Mouse (Mus musculus) thymus, adult 2 months (tissue): ENCODE results near the gene Pitpnm2. TPM values are rescaled to one million over a fixed set of nuclear protein-coding genes. Genes with fewer than 3 reads are reported as not detected.
A peak's percentile ranks its signal among the peaks of the same experiment; 100 is the strongest.

Experiments
- DNase-seq: peaks from one replicate; pipeline ENCODE4 v3.0.0; 2021
- H3K27ac ChIP-seq: fragments of 200-500 bp; 2 replicates; pipeline ENCODE4 v1.5.1; 2012; ENCODE audit warnings: low read length, control low read depth; ENCODE audit not compliant: control insufficient read depth, insufficient read depth
- H3K27me3 ChIP-seq: fragments of 200-500 bp; 2 replicates; pipeline ENCODE4 v1.6.1; 2012; ENCODE audit warnings: mild to moderate bottlenecking, low read length, moderate library complexity, mixed read lengths; ENCODE audit not compliant: control insufficient read depth, insufficient read depth
- H3K36me3 ChIP-seq: fragments of 200-500 bp; 2 replicates; pipeline ENCODE4 v1.6.1; 2012; ENCODE audit warnings: mild to moderate bottlenecking, low read length, moderate library complexity; ENCODE audit not compliant: control insufficient read depth, insufficient read depth
- H3K4me1 ChIP-seq: fragments of 200-500 bp; replicated peaks from 2 replicates; pipeline ENCODE4 v1.6.1; 2012; ENCODE audit warnings: low read length; ENCODE audit not compliant: control insufficient read depth, insufficient read depth
- H3K4me3 ChIP-seq: fragments of 200-500 bp; 2 replicates; pipeline ENCODE4 v1.5.1; 2012; ENCODE audit warnings: mild to moderate bottlenecking, low read length, control low read depth, moderate library complexity; ENCODE audit not compliant: control insufficient read depth, insufficient read depth
- CTCF ChIP-seq: fragments of 200-500 bp; IDR thresholded peaks from 2 replicates; pipeline ENCODE4 v1.5.1; 2012; ENCODE audit warnings: mild to moderate bottlenecking, control low read depth, low read length, moderate library complexity, borderline replicate concordance; ENCODE audit not compliant: control insufficient read depth, poor library complexity, insufficient read depth; ENCODE audit errors: extremely low read depth
- POLR2A ChIP-seq: fragments of 200-500 bp; IDR thresholded peaks from 2 replicates; pipeline ENCODE4 v1.6.1; 2012; ENCODE audit warnings: mild to moderate bottlenecking, low read length, control low read depth, moderate library complexity; ENCODE audit not compliant: control insufficient read depth, poor library complexity, insufficient read depth; ENCODE audit errors: extremely low read depth
- WGBS: fragments of 180-500 bp; shearing (Covaris S2); methylation state at CpG from one replicate; pipeline ENCODE4 v1.1.7; 2018; 5-methylcytosine and 5-hydroxymethylcytosine counted together
- polyA plus RNA-seq: library from polyadenylated mRNA; depleted of rRNA; stranded (reverse); fragments of >200 nt; gene quantifications from 2 replicates; pipeline ENCODE4 v1.2.3, GENCODE M21; 2012

Pitpnm2 gene
- polyA plus RNA-seq, 1 experiment, result 279 TPM

- peaks cover 27% of the 10 kb centered on the region for H3K4me1 ChIP-seq
- H3K36me3 ChIP-seq, result no peaks in the 10 kb centered on the region
- no peaks in the 10 kb centered on the region for H3K27me3 ChIP-seq
- TF ChIP-seq CTCF (no peak), POLR2A (no peak)
- no peak overlapping the region for H3K27ac ChIP-seq
- no peak overlapping the region for H3K4me3 ChIP-seq
- WGBS, result 94% methylated on average over 5 of the region's 5 CpGs
- DNase-seq, result no peak
These were observed 48.7 kb downstream of the Pitpnm2 start for GRCm38 (mm10) chr5:124200844-124201243.

GRCm38 (mm10) chr5:124199168-124199567 lies 50.4 kb downstream of the Pitpnm2 start:
- no peaks in the 10 kb centered on the region for H3K27me3 ChIP-seq
- 95% methylated on average over 5 of the region's 5 CpGs for WGBS
- peaks cover 33% of the 10 kb centered on the region for H3K4me1 ChIP-seq
- TF ChIP-seq POLR2A (no peak), CTCF (no peak)
- no peak overlapping the region for H3K4me3 ChIP-seq
- no peaks in the 10 kb centered on the region for H3K36me3 ChIP-seq
- H3K27ac ChIP-seq, result no peak overlapping the region
- DNase-seq, result no peak

GRCm38 (mm10) chr5:124198473-124198872 lies 51.1 kb downstream of the Pitpnm2 start:
- Histone ChIP-seq H3K36me3 (no peaks in the 10 kb centered on the region), H3K4me1 (peaks cover 40% of the 10 kb centered on the region), H3K27me3 (no peaks in the 10 kb centered on the region), H3K27ac (no peak overlapping the region), H3K4me3 (no peak overlapping the region)
- DNase-seq, result no peak
- TF ChIP-seq CTCF, result no peak
- no peak for TF ChIP-seq POLR2A
- WGBS, result 87% methylated on average over 7 of the region's 7 CpGs

DNA sequence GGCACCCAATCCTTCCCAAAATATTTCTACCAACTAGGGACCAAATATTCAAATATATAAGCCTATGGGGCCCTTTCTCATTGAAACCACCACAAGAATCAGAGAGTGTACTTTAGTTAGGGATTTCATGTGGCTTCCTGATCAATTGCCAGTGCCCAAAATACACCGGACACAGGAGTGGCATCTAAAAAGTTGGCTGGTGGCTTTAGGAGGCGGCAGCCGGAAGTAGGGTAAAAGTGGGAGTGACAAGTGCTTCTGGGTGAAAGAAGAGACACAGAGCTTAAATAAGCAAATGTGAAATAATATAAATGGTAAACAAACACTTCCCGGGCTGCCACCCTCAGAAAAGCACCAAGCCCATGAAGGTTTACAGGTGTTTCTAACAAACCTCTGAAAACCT lies 53.5 kb downstream of the Pitpnm2 start:
- peaks cover 56% of the 10 kb centered on the region for H3K4me1 ChIP-seq

DNA sequence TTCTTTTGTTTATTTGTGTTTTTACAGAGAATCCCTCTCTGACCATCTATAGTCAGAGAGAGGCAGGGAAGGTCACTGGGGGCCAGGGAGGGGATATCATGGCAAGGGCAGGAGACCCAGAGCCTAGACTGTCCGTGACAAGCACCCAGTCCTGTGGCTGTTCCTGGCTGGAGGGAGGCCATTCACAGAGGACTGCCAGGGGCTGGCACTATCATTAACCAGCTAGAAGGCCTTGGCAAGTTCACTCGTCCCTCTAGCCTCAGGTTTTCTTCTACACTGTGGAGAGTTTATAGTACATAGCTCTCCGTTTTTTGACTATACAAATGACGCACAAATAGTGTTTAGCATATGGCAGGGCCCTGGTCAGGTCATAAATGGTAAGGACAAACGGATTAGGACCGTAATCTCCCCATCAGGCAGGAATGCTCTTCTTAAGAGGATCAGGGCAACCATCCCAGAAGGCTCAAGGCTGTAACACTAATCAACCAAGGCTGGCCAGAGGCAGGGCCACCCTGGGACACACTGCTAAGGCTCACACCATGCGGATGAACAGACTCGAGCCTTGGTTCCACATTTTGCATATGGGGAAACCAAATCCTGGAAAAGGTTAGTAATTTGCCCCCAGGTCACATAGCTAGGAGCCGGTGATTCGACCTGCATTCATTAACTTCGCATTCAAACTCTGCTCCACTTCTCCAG lies 55.0 kb downstream of the Pitpnm2 start:
- WGBS, result 93% methylated on average over 11 of the region's 11 CpGs
- Histone ChIP-seq H3K27ac (no peak overlapping the region), H3K4me3 (no peak overlapping the region), H3K36me3 (no peaks in the 10 kb centered on the region), H3K4me1 (peaks cover 65% of the 10 kb centered on the region), H3K27me3 (no peaks in the 10 kb centered on the region)
- no peak for TF ChIP-seq POLR2A
- DNase-seq, result no peak

More for the DNA sequence above, 53.5 kb downstream of the Pitpnm2 start:
- no peak for DNase-seq
- no peak for TF ChIP-seq CTCF
- TF ChIP-seq POLR2A, result no peak
- Histone ChIP-seq H3K27ac (no peak overlapping the region), H3K4me3 (no peak overlapping the region), H3K36me3 (no peaks in the 10 kb centered on the region), H3K27me3 (no peaks in the 10 kb centered on the region)
- 89% methylated on average over 4 of the region's 4 CpGs for WGBS

GRCm38 (mm10) chr5:124193286-124194112 lies 56.1 kb downstream of the Pitpnm2 start:
- peaks cover 70% of the 10 kb centered on the region for H3K4me1 ChIP-seq
- TF ChIP-seq CTCF, result no peak
- TF ChIP-seq POLR2A, result no peak
- H3K27me3 ChIP-seq, result no peaks in the 10 kb centered on the region
- H3K27ac ChIP-seq, result peak overlapping the region; percentile 78
- DNase-seq, result no peak
- H3K36me3 ChIP-seq, result no peaks in the 10 kb centered on the region
- 54% methylated on average over 24 of the region's 24 CpGs for WGBS
- H3K4me3 ChIP-seq, result no peak overlapping the region
